Mouse (Mus musculus) left cerebral cortex, adult 2 months (tissue): ENCODE measurements around the gene Trappc3l. TPM values are rescaled to one million over a fixed set of nuclear protein-coding genes. Genes with fewer than 3 reads are reported as not detected.
A peak's percentile ranks its signal among the peaks of the same experiment; 100 is the strongest.

Experiments used
- DNase-seq, 2 experiments: peaks; one replicate each; pipeline ENCODE4 v3.0.0; 2021 to 2022; ENCODE audit warnings: low spot score in 2 of 2, mixed read lengths in 1 of 2; ENCODE audit errors: extremely low spot score in 1 of 2
- H3K27ac ChIP-seq: fragments of 200-600 bp; 2 replicates; pipeline ENCODE4 v1.8.1; 2022
- H3K4me3 ChIP-seq: fragments of 200-600 bp; 2 replicates; pipeline ENCODE4 v1.8.1; 2022
- CTCF ChIP-seq: fragments of 200-600 bp; IDR thresholded peaks from 2 replicates; pipeline ENCODE4 v1.8.1; 2022; ENCODE audit warnings: antibody characterized with exemption, mild to moderate bottlenecking, moderate library complexity
- intact Hi-C: fragments of 180-260 bp; cut with DNase I; formaldehyde crosslinking; loops from one replicate; pipeline ENCODE4 v1.15.1; 2025
- total RNA-seq, 2 experiments: library from RNA; stranded (reverse); gene quantifications; 2 replicates each; pipeline ENCODE4 v1.2.3; 2021

Gene Trappc3l
- total RNA-seq, 2 experiments from 2014 or later: 0.43 TPM; not detected in 1

GRCm38 (mm10) chr10:34053987-34054386 lies 16.6 kb downstream of the Trappc3l start:
- no peak overlapping the region for H3K27ac ChIP-seq
- intact Hi-C loops: no loop called here
- no peak for TF ChIP-seq CTCF

DNA sequence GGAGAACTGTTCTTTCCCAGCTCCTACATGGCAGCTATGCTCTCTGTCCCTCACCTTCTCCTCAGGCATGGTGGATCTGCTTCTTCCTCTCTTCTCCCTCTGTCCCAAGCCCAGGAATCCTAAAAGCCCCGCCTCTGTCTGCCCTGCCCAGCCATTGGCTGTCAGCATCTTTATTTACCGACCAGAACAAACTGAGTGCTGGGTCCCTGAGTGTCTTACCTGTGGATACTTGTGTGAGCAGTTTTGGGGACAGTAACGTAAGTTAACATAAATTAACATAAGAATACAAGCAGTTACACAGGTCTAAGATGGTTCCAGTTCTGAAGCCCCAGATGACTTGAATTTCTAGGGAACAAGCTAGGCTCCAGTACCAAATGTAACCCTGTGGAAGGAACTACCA lies 29.2 kb downstream of the Trappc3l start:
- no peak for DNase-seq
- Histone ChIP-seq H3K27ac (no peak overlapping the region), H3K4me3 (no peak overlapping the region)
- intact Hi-C loops: no loop called here
- TF ChIP-seq CTCF: no peak

More at GRCm38 (mm10) chr10:34053987-34054386, 16.6 kb downstream of the Trappc3l start:
- no peak overlapping the region for H3K4me3 ChIP-seq
- DNase-seq: no peak

DNA sequence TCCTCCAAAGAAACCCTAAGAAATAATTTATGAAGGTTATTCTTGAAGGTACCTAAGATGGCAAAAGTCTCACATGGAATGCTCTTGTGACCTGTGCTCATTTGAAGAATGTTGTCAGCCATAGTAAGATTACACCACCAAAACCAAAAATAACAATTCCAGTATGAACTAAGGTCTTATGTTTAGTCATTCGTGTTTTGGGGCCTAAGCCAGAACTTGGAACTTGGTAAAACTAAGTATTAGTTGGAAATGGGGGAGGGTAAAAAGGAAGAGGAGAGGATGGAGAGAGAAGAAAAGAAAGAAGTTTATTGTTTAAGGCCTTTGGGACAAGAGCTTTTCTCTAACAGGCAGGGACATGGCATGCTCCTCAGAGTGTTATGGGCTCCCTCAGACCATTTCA lies 32.2 kb downstream of the Trappc3l start:
- no peak overlapping the region for H3K4me3 ChIP-seq
- intact Hi-C loops: no loop called here
- no peak for DNase-seq

DNA sequence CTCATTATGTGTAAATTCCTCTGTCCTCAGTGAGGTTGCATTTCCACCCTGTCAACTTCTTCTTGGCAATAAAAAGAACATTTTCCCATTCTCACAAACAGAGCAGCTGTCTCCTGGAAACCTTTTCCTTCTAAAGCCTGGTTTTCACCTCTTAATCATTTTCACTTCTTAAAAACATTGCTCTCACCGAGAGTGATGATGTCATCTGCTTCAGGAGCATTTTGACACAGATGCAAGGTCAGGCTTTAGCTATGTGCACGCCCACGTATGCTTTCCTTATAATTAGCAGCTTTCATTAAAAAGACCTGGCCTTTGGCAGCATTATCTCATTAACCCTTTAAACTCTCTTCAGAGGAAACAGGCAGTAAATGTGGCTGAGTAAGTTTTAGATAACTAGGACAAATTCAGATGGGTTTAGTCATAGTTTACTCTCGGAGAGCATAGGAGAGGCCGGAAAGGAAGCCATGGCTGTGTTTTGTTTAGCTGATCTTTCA lies 33.6 kb downstream of the Trappc3l start:
- no peak for TF ChIP-seq CTCF
- H3K27ac ChIP-seq: no peak overlapping the region
- no peak for DNase-seq
- H3K4me3 ChIP-seq: no peak overlapping the region
- intact Hi-C loops: no loop called here

More for the DNA sequence above, 32.2 kb downstream of the Trappc3l start:
- TF ChIP-seq CTCF: no peak
- no peak overlapping the region for H3K27ac ChIP-seq

- H3K27ac ChIP-seq: no peak overlapping the region
- no peak for DNase-seq
- no peak overlapping the region for H3K4me3 ChIP-seq
- peak; percentile 29 for TF ChIP-seq CTCF
- intact Hi-C loops: no loop called here
Observed at GRCm38 (mm10) chr10:34071650-34072049, 34.3 kb downstream of the Trappc3l start.

DNA sequence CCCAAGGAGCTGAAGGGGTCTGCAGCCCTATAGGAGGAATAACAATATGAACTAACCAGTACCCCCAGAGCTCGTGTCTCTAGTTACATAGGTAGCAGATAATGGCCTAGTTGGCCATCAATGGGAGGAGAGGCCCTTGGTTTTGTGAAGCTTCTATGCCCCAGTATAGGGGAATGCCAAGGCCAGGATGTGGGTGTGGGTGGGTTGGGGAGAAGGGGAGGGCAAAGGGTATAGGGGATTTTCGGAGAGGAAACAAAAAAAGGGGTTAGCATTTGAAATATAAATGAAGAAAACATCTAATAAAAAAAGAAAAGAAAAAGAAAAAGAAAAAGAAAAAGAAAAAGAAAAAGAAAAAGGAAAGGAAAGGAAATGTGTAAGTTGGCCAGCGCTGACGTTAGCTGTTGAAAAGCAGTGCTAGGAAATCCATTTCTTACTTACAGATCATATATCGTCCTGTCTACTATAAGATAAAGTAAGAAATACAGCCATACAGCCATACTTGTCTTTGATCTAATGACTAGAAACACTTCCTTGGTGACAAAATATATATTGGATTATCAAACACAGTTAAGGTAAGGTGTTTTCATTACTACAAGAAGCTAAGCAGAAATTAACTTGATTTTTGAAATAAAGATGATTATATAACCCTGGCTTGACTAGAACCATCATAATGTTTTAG lies 37.3 kb downstream of the Trappc3l start:
- TF ChIP-seq CTCF: no peak
- DNase-seq: no peak
- intact Hi-C loops: no loop called here
- Histone ChIP-seq H3K27ac (no peak overlapping the region), H3K4me3 (no peak overlapping the region)

DNA sequence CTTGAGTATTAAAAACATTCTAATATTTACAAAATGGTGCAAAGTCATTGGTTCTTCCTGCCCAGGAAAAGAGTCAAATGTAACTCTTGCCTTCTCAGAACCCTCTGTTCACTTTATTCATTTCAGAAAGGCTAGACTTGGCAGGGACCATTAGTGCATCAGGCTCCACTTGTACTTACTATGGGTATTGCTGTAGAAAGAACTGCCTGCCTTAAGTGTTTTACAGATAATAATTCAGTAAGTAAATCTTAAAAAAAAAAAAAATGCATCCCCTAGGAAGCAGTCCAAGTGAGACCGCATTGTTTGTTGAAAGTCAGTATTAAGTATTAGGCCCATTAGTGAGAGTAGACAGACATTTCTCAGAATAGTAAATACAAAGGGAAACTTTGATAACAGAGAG lies 49.1 kb downstream of the Trappc3l start:
- DNase-seq: no peak
- intact Hi-C loops: no loop called here
- Histone ChIP-seq H3K4me3 (no peak overlapping the region), H3K27ac (no peak overlapping the region)
- no peak for TF ChIP-seq CTCF

GRCm38 (mm10) chr10:34088515-34088914 lies 51.1 kb downstream of the Trappc3l start:
- intact Hi-C loops: no loop called here
- no peak for TF ChIP-seq CTCF
- DNase-seq: no peak
- Histone ChIP-seq H3K27ac (no peak overlapping the region), H3K4me3 (no peak overlapping the region)

DNA sequence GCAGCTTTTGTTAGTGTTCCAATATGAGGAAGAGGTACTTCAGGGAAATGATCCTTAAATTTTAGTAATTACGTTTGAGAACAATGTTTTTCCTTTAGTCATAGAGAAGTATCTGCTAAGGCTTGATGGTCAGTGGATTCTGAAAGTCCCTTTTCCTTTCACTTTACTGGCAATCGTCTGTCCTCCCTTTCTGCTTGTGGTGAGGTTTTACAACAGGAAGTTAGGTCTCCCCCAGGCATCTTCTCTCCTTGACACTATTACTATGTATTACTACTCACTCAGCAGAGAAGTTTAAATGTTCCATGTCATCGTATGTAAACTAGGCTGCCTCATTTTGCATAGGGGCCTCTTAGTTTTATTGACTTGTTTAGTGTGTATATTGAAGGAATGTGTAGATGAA lies 52.1 kb downstream of the Trappc3l start:
- intact Hi-C loops: no loop called here
- H3K27ac ChIP-seq: no peak overlapping the region
- TF ChIP-seq CTCF: no peak
- no peak overlapping the region for H3K4me3 ChIP-seq
- DNase-seq: no peak

- intact Hi-C loops: no loop called here
- no peak overlapping the region for H3K4me3 ChIP-seq
- no peak overlapping the region for H3K27ac ChIP-seq
- no peak for DNase-seq
- TF ChIP-seq CTCF: no peak
Observed at GRCm38 (mm10) chr10:34090481-34090880, 53.1 kb downstream of the Trappc3l start.

DNA sequence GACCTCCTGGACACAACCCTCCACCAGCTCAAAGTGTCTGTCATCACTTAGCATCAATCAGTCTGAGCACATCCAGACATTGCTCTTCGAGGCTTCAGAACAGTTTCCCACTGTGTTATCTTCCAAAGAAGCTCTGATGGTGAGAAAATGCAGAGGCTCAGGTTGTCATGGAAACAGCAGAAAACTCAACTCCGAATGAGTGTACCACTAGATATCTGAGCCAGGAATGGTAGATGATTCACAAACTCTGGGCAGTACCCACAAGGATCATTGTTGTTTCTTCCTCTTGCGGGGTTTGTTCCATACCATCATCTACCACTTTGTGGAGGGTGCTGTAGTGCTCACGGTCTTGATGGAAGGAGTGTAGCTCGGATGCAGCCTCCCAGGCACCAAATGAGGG lies 54.5 kb downstream of the Trappc3l start:
- peak in 1 of 2 experiments; percentile 43 for DNase-seq
- TF ChIP-seq CTCF: no peak
- H3K4me3 ChIP-seq: no peak overlapping the region
- peak overlapping the region; percentile 42; the same call in 1 of the 2 replicates for H3K27ac ChIP-seq
- intact Hi-C loops: no loop called here

GRCm38 (mm10) chr10:34095147-34095546 lies 57.8 kb downstream of the Trappc3l start:
- Histone ChIP-seq H3K27ac (no peak overlapping the region), H3K4me3 (peak overlapping the region; percentile 45; the same call in 1 of the 2 replicates)
- no peak for TF ChIP-seq CTCF
- DNase-seq: no peak
- intact Hi-C loops: no loop called here

- intact Hi-C loops: loop anchor here (1.0 to 2.0 kb wide), 2 partner anchors 60 to 187 kb away; partner anchors contain the start of gene Tspyl1
- DNase-seq: no peak
- peak overlapping the region; percentile 77 for H3K27ac ChIP-seq
- H3K4me3 ChIP-seq: peak overlapping the region; percentile 45
- no peak for TF ChIP-seq CTCF
Observed at GRCm38 (mm10) chr10:34095964-34096363, 58.6 kb downstream of the Trappc3l start.
